Mouse (Mus musculus) liver, adult 2 months (tissue): ENCODE measurements around the gene Myocd. TPM values are rescaled to one million over a fixed set of nuclear protein-coding genes. Genes with fewer than 3 reads are reported as not detected.

ENCODE experiments used
- DNase-seq: peaks from one replicate; pipeline ENCODE4 v3.0.0-alpha.2; 2011; ENCODE audit warnings: low read depth, low spot score; ENCODE audit errors: extremely low read depth
- H3K27ac ChIP-seq: fragments of 200-500 bp; replicated peaks from 2 replicates; pipeline ENCODE4 v1.5.1; 2012; ENCODE audit warnings: low read depth, mild to moderate bottlenecking, control low read depth, inconsistent platforms, low read length; ENCODE audit not compliant: insufficient read depth
- H3K27me3 ChIP-seq: fragments of 200-500 bp; 2 replicates; pipeline ENCODE4 v1.6.1; 2012; ENCODE audit warnings: mild to moderate bottlenecking, moderate library complexity, low read length, inconsistent platforms; ENCODE audit not compliant: control insufficient read depth, insufficient read depth
- H3K36me3 ChIP-seq: fragments of 200-500 bp; 2 replicates; pipeline ENCODE4 v1.6.1; 2012; ENCODE audit warnings: low read length, inconsistent platforms; ENCODE audit not compliant: control insufficient read depth, insufficient read depth
- H3K4me1 ChIP-seq: fragments of 200-500 bp; 2 replicates; pipeline ENCODE4 v1.6.1; 2011; ENCODE audit warnings: low read length; ENCODE audit not compliant: control insufficient read depth, insufficient read depth
- H3K4me3 ChIP-seq: fragments of 200-500 bp; 2 replicates; pipeline ENCODE4 v1.5.1; 2011; ENCODE audit warnings: low read depth, mild to moderate bottlenecking, control low read depth, low read length, moderate library complexity; ENCODE audit not compliant: insufficient read depth
- H3K79me2 ChIP-seq: fragments of 200-500 bp; 2 replicates; pipeline ENCODE4 v1.6.1; 2012; ENCODE audit warnings: inconsistent platforms, mild to moderate bottlenecking, low read length, moderate library complexity; ENCODE audit not compliant: control insufficient read depth, insufficient read depth
- H3K9ac ChIP-seq: fragments of 200-500 bp; 2 replicates; pipeline ENCODE4 v1.6.1; 2012; ENCODE audit warnings: low read depth, mild to moderate bottlenecking, control low read depth, inconsistent platforms, low read length
- CTCF ChIP-seq: fragments of 200-500 bp; IDR thresholded peaks from 2 replicates; pipeline ENCODE4 v1.5.1; 2011; ENCODE audit warnings: low read depth, low read length, control low read depth
- POLR2A ChIP-seq: fragments of 200-500 bp; IDR thresholded peaks from 2 replicates; pipeline ENCODE4 v1.6.1; 2011; ENCODE audit warnings: low read length, control low read depth; ENCODE audit not compliant: insufficient read depth; ENCODE audit errors: extremely low read depth
- WGBS: fragments of 180-500 bp; shearing (Covaris S2); methylation state at CpG from one replicate; pipeline ENCODE4 v1.1.7; 2018; 5-methylcytosine and 5-hydroxymethylcytosine counted together
- polyA plus RNA-seq: library from polyadenylated mRNA; depleted of rRNA; stranded (reverse); fragments of >200 nt; gene quantifications from 2 replicates; pipeline ENCODE4 v1.2.3, GENCODE M21; 2012; rRNA removed
- total RNA-seq: library from RNA; depleted of rRNA; stranded (reverse); fragments of >200 nt; gene quantifications from 2 replicates; pipeline ENCODE4 v1.2.3, GENCODE M21; 2014; rRNA removed

Gene Myocd
- total and polyA plus RNA-seq, 2 experiments = under 0.01 to 0.05 TPM

DNA sequence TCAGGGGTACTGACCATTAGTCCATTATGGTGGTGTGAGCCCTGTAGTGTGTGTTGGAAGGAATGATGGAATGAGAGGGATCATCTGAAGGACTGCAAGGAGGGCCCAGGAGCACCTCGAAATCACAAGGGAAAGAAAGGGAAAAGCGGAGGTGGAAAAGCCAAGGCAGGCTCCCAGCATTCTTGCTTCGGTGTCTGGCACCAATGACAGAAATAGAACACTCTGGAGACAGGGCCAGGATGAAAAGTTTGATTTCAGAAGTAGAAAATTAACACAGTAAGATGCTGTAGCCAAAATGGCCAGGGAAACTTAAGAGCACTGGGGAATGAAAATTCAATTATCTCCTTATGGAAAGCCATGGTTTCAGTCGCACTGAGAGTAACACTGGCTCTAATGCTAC is 136.1 kb downstream of the Myocd start:
- H3K4me3 ChIP-seq = no peak overlapping the region
- H3K9ac ChIP-seq = no peak overlapping the region
- H3K27ac ChIP-seq = no peak overlapping the region
- WGBS = 91% methylated on average over 4 of the region's 4 CpGs
- no peaks in the 10 kb centered on the region for H3K27me3 ChIP-seq
- no peaks in the 10 kb centered on the region for H3K79me2 ChIP-seq
- no peak for TF ChIP-seq CTCF
- no peak for TF ChIP-seq POLR2A
- DNase-seq = no peak
- H3K4me1 ChIP-seq = no peaks in the 10 kb centered on the region
- H3K36me3 ChIP-seq = no peaks in the 10 kb centered on the region

DNA sequence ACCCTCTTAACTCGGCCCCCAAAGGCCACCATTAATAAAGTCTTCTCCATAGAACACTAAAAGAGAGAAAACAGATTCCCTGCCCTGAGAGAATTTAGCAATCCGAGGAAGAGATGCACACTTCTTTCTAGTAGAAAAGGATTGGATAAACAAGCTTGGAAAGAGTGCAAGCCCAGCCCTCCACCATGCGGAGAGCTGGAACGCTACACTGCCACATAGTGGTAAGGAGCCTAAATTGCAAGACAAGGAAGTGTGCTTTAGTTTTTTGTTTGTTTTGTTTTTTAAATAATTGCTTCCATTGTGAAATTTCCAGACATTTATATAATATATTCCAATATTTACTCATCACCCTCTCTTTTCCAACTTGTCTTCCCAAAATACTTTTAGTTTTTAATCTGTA is 140.7 kb downstream of the Myocd start:
- Histone ChIP-seq H3K9ac (no peak overlapping the region), H3K4me3 (no peak overlapping the region), H3K4me1 (no peaks in the 10 kb centered on the region), H3K36me3 (no peaks in the 10 kb centered on the region), H3K27ac (no peak overlapping the region), H3K27me3 (no peaks in the 10 kb centered on the region), H3K79me2 (no peaks in the 10 kb centered on the region)
- no peak for DNase-seq
- WGBS = 89% methylated on average over 4 of the region's 4 CpGs
- TF ChIP-seq POLR2A (no peak), CTCF (peak; percentile 55)

DNA sequence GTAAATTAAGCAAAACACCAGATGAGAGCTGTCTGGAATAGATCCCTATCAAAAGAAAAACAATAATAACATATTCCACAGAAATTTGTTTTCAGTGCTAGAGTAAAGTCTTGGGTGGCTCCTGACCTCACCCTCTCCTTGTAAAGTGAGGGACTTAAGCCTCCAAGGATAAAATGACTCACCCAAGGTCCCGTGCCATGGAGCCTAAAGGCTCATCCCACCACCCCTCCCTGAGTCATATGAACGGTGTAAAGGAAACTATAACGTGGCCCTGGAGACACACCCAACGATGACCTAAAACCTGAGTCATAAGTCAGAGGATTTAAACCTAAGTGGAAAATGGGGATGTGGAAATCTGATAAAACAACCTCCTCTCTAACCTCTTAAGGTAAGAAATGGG is 141.1 kb downstream of the Myocd start:
- TF ChIP-seq POLR2A (no peak), CTCF (no peak)
- H3K27me3 ChIP-seq = no peaks in the 10 kb centered on the region
- no peak overlapping the region for H3K4me3 ChIP-seq
- WGBS = 80% methylated on average over 4 of the region's 4 CpGs
- no peaks in the 10 kb centered on the region for H3K79me2 ChIP-seq
- H3K4me1 ChIP-seq = no peaks in the 10 kb centered on the region
- no peaks in the 10 kb centered on the region for H3K36me3 ChIP-seq
- DNase-seq = no peak
- no peak overlapping the region for H3K9ac ChIP-seq
- H3K27ac ChIP-seq = no peak overlapping the region

DNA sequence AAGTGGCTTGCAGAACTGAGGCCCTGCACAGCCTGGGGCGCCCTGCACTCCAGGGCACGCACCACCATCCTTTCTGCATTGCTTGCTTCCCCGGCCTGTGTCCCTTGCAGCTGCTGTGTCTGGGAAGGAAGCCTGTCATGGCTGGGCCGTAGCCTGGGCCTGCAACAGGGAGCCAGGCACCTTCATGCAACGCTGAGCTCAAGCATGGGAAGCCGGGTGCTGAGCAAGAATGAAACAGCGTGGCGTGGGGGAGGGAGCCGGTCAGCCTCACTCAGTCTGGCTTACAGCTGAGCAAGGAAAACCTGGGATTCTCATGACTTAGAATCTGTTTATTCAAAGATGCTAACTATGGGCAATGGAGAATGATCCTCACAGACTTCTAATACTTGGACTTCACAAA is 143.2 kb downstream of the Myocd start:
- Histone ChIP-seq H3K4me3 (no peak overlapping the region), H3K36me3 (no peaks in the 10 kb centered on the region), H3K4me1 (no peaks in the 10 kb centered on the region), H3K79me2 (no peaks in the 10 kb centered on the region), H3K9ac (no peak overlapping the region), H3K27me3 (no peaks in the 10 kb centered on the region), H3K27ac (no peak overlapping the region)
- 90% methylated on average over 9 of the region's 9 CpGs for WGBS
- TF ChIP-seq CTCF (no peak), POLR2A (no peak)
- no peak for DNase-seq

Other genes starting within 250 kb of the Myocd start
- 0.09 TPM in 1 of 2 replicates, not detected in the other for gene 1700086D15Rik, start 110.1 kb downstream of the Myocd start, total RNA-seq
- gene 1700086D15Rik, start 110.1 kb downstream of the Myocd start, polyA plus RNA-seq = not detected in 2 replicates
- 0.60 and 0.65 TPM in 2 replicates for gene Arhgap44, start 107.0 kb downstream of the Myocd start, total RNA-seq
- gene Arhgap44, start 107.0 kb downstream of the Myocd start, polyA plus RNA-seq = 0.47 and 0.64 TPM in 2 replicates